Mouse (Mus musculus): ENCODE data around the gene Orc1.

GRCm38 (mm10) chr4:108620536-108620935 is 41.3 kb downstream of the Orc1 start:
- no peak for TF ChIP-seq POLR2A (IDR thresholded peaks at IDR 0.05; ENCODE audit: insufficient read depth, low read length)
- TF ChIP-seq CTCF (IDR thresholded peaks at IDR 0.05; ENCODE audit: low read depth, low read length), result no peak
- TF ChIP-seq EP300 (IDR thresholded peaks at IDR 0.05; ENCODE audit: insufficient read depth, low read depth, low read length), result no peak

All from ES-Bruce4 (cell line).